Mouse (Mus musculus) limb, embryonic 11.5 days (tissue): ENCODE results near the gene Cdkl1. TPM values are rescaled to one million over a fixed set of nuclear protein-coding genes. Genes with fewer than 3 reads are reported as not detected.

Source experiments
- ATAC-seq: fragments of 200-750 bp; cut with Nextera tagmentation; 2 replicates; pipeline ENCODE4 v1.8.0; 2017; ENCODE audit warnings: low read depth; ENCODE audit not compliant: insufficient number of reproducible peaks, low FRiP score, low TSS enrichment
- DNase-seq: peaks from one replicate; pipeline ENCODE4 v3.0.0-alpha.2; 2015; ENCODE audit warnings: low spot score
- H3K27ac ChIP-seq: fragments of 300-500 bp; sonication (generic); replicated peaks from 2 replicates; pipeline ENCODE4 v1.5.1; 2014; ENCODE audit warnings: low read depth, mild to moderate bottlenecking, low read length
- H3K27me3 ChIP-seq: fragments of 300-500 bp; sonication (generic); 2 replicates; pipeline ENCODE4 v1.6.1; 2014; ENCODE audit warnings: mild to moderate bottlenecking, low read length, mixed read lengths; ENCODE audit not compliant: control insufficient read depth, insufficient read depth
- H3K36me3 ChIP-seq: fragments of 300-500 bp; sonication (generic); 2 replicates; pipeline ENCODE4 v1.6.1; 2014; ENCODE audit warnings: mild to moderate bottlenecking, low read length, moderate library complexity, mixed read lengths; ENCODE audit not compliant: control insufficient read depth, insufficient read depth
- H3K4me1 ChIP-seq: fragments of 300-500 bp; sonication (generic); 2 replicates; pipeline ENCODE4 v1.6.1; 2014; ENCODE audit warnings: low read length, mixed read lengths; ENCODE audit not compliant: control insufficient read depth, insufficient read depth
- H3K4me2 ChIP-seq: fragments of 300-500 bp; sonication (generic); 2 replicates; pipeline ENCODE4 v1.6.1; 2014; ENCODE audit warnings: low read depth, mild to moderate bottlenecking, moderate library complexity; ENCODE audit not compliant: severe bottlenecking
- H3K4me3 ChIP-seq: fragments of 300-500 bp; sonication (generic); 2 replicates; pipeline ENCODE4 v1.5.1; 2014; ENCODE audit warnings: low read depth, low read length
- H3K9ac ChIP-seq: fragments of 300-500 bp; sonication (generic); 2 replicates; pipeline ENCODE4 v1.6.1; 2014; ENCODE audit warnings: mild to moderate bottlenecking, low read length
- H3K9me3 ChIP-seq: fragments of 300-500 bp; sonication (generic); 2 replicates; pipeline ENCODE4 v1.6.1; 2016; ENCODE audit warnings: low read length; ENCODE audit not compliant: control insufficient read depth
- WGBS: fragments of 180-500 bp; shearing (Covaris S2); extraction: QIAGEN DNeasy Blood & Tissue Kit; methylation state at CpG from one replicate; pipeline ENCODE4 v1.1.7; 2014; 5-methylcytosine and 5-hydroxymethylcytosine counted together
- polyA plus RNA-seq: library from polyadenylated mRNA; unstranded; fragments of >200 nt; fragmentation: Nextera tagmentation; extraction: Ambion mirVana; gene quantifications from 2 replicates; pipeline ENCODE4 v1.2.1, GENCODE M21; 2014

Cdkl1 gene
- polyA plus RNA-seq, 1 experiment from 2014 or later, result 1.3 TPM

GRCm38 (mm10) chr12:69777341-69777730 lies 13.7 kb downstream of the Cdkl1 start:
- 88% methylated on average over 6 of the region's 6 CpGs for WGBS
- Histone ChIP-seq H3K27me3 (no peaks in the 10 kb centered on the region), H3K9ac (no peak overlapping the region), H3K27ac (no peak overlapping the region), H3K4me2 (no peak overlapping the region), H3K4me3 (no peak overlapping the region), H3K9me3 (no peaks in the 10 kb centered on the region), H3K36me3 (no peaks in the 10 kb centered on the region), H3K4me1 (no peaks in the 10 kb centered on the region)
- no peak for ATAC-seq
- DNase-seq, result no peak

DNA sequence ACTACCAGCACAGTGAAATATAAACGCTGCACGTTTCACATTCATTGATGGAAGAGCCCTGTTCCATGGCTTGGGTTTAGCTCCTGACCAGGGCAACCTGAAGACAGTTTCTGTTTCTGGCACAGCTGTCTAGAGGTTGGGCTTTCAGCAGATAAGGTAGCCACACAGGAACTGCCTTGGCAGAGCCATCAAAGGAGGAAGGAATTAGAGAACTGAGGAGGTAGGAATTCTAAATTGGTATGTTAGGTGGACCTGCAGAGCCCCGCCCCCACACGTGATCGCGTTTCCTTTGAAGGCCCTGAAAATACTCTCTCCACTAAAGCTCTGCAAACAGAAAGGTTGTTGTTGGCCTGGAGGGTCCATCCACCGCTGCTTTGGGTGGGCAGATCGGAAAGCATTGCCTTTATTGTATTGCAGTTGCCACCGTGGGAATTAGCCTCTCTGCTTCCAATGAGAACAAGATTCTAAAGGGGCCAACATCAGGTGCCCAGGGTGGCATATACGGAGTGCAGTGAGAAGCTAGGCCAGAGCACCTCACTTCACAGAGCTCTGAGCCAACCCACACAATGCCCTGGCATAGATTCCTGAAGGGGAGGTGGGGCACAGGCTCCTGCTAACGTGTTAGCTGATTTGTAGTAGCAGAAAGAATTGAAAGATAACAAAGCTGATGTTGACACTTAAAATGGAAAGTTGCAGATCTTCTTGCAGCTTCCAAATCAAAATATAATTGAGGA lies 14.3 kb downstream of the Cdkl1 start:
- ATAC-seq (no peak), DNase-seq (no peak)
- H3K27me3 ChIP-seq, result no peaks in the 10 kb centered on the region
- no peak overlapping the region for H3K4me2 ChIP-seq
- H3K9me3 ChIP-seq, result no peaks in the 10 kb centered on the region
- WGBS, result 65% methylated on average over 11 of the region's 11 CpGs
- no peaks in the 10 kb centered on the region for H3K4me1 ChIP-seq
- H3K36me3 ChIP-seq, result no peaks in the 10 kb centered on the region
- no peak overlapping the region for H3K4me3 ChIP-seq
- H3K27ac ChIP-seq, result no peak overlapping the region
- no peak overlapping the region for H3K9ac ChIP-seq

DNA sequence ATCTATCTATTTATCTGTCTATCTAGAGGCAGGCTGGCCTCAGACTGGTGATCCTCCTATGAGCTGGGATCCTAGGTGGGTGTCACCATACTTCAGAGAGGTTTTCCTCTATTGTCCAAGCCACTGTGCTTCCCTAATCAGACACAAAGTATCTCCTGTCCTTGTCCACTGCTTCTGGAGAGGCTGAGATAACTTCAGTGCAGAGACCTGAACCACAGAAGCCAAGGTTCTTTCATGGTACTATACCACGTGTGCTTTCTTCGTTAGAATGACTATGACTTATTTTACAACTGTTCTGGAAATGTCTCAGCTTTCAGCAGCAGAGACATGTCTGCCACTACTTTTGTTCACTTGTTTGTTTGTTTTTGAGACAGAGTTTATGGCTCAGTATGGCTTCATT lies 22.2 kb downstream of the Cdkl1 start:
- H3K36me3 ChIP-seq, result no peaks in the 10 kb centered on the region
- no peaks in the 10 kb centered on the region for H3K9me3 ChIP-seq
- no peak overlapping the region for H3K4me3 ChIP-seq
- no peak overlapping the region for H3K9ac ChIP-seq
- H3K4me2 ChIP-seq, result no peak overlapping the region
- 70% methylated on average over 2 of the region's 2 CpGs for WGBS
- no peak for DNase-seq
- 0 out of 2 replicates have a peak, but pooled peaks cover 3% of the 10 kb centered on the region for H3K4me1 ChIP-seq
- H3K27me3 ChIP-seq, result no peaks in the 10 kb centered on the region
- no peak for ATAC-seq
- no peak overlapping the region for H3K27ac ChIP-seq

GRCm38 (mm10) chr12:69767476-69768258 lies 23.4 kb downstream of the Cdkl1 start:
- no peak overlapping the region for H3K4me3 ChIP-seq
- no peaks in the 10 kb centered on the region for H3K36me3 ChIP-seq
- 0 out of 2 replicates have a peak, but pooled peaks cover 3% of the 10 kb centered on the region for H3K4me1 ChIP-seq
- H3K9ac ChIP-seq, result no peak overlapping the region
- WGBS, result 63% methylated on average over 9 of the region's 9 CpGs
- no peak overlapping the region for H3K27ac ChIP-seq
- H3K27me3 ChIP-seq, result no peaks in the 10 kb centered on the region
- H3K4me2 ChIP-seq, result no peak overlapping the region
- H3K9me3 ChIP-seq, result no peaks in the 10 kb centered on the region
- DNase-seq, result no peak
- ATAC-seq, result no peak

GRCm38 (mm10) chr12:69766185-69766904 lies 24.7 kb downstream of the Cdkl1 start:
- no peaks in the 10 kb centered on the region for H3K27me3 ChIP-seq
- no peak for DNase-seq
- no peak overlapping the region for H3K9ac ChIP-seq
- no peak overlapping the region for H3K27ac ChIP-seq
- no peak for ATAC-seq
- no peak overlapping the region for H3K4me3 ChIP-seq
- no peak overlapping the region for H3K4me2 ChIP-seq
- 0 out of 2 replicates have a peak, but pooled peaks cover 3% of the 10 kb centered on the region for H3K4me1 ChIP-seq
- H3K36me3 ChIP-seq, result no peaks in the 10 kb centered on the region
- no peaks in the 10 kb centered on the region for H3K9me3 ChIP-seq
- 89% methylated on average over 10 of the region's 10 CpGs for WGBS

- Histone ChIP-seq H3K27ac (no peak overlapping the region), H3K36me3 (no peaks in the 10 kb centered on the region), H3K4me1 (0 out of 2 replicates have a peak, but pooled peaks cover 3% of the 10 kb centered on the region), H3K4me3 (no peak overlapping the region), H3K9ac (no peak overlapping the region), H3K4me2 (no peak overlapping the region), H3K9me3 (no peaks in the 10 kb centered on the region), H3K27me3 (no peaks in the 10 kb centered on the region)
- 86% methylated on average over 9 of the region's 9 CpGs for WGBS
- ATAC-seq (no peak), DNase-seq (no peak)
Observed at GRCm38 (mm10) chr12:69765543-69765942, 25.5 kb downstream of the Cdkl1 start.

GRCm38 (mm10) chr12:69761603-69762002 lies 29.5 kb downstream of the Cdkl1 start:
- WGBS, result 67% methylated on average over 2 of the region's 2 CpGs
- Histone ChIP-seq H3K36me3 (no peaks in the 10 kb centered on the region), H3K9ac (no peak overlapping the region), H3K9me3 (no peaks in the 10 kb centered on the region), H3K4me2 (no peak overlapping the region), H3K27ac (no peak overlapping the region), H3K27me3 (no peaks in the 10 kb centered on the region), H3K4me1 (peaks cover 7% of the 10 kb centered on the region), H3K4me3 (no peak overlapping the region)
- no peak for ATAC-seq
- no peak for DNase-seq

- no peaks in the 10 kb centered on the region for H3K36me3 ChIP-seq
- ATAC-seq, result no peak
- no peak overlapping the region for H3K9ac ChIP-seq
- DNase-seq, result no peak
- no peaks in the 10 kb centered on the region for H3K27me3 ChIP-seq
- WGBS, result 89% methylated on average over 20 of the region's 20 CpGs
- H3K4me2 ChIP-seq, result no peak overlapping the region
- no peak overlapping the region for H3K27ac ChIP-seq
- no peak overlapping the region for H3K4me3 ChIP-seq
- peaks cover 7% of the 10 kb centered on the region for H3K4me1 ChIP-seq
- H3K9me3 ChIP-seq, result no peaks in the 10 kb centered on the region
Observed at GRCm38 (mm10) chr12:69760743-69761406, 30.2 kb downstream of the Cdkl1 start.
